Mouse (Mus musculus): ENCODE measurements at regions not wholly inside any gene's neighbourhood (a gene's known extent, or its start where the extent isn't known, plus 50 kb on each side); places are given as distances from the start of the nearest gene placed in this dataset.

GRCm38 (mm10) chr6:11647651-11648050 is 259.6 kb downstream of the Ndufa4 start:
- no peak for DNase-seq

DNA sequence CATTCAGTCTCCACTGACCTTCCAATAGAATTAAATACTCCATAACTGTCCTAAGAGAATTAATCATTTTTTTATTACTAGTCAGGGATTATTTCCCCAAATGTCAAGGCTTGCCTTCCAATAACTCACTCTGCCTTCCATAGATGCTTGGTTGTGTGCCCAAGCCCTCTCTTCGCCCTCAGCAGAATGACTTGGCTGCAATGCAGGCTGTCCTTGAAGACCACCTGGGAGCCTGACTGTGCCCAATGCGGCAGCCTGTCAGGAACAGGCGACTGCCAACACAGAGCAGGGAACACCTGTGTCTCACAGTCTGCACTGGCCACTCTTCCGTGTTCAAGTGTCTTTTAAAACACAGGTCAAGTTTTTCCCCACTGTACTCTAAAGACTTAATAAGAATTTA is 294.0 kb downstream of the Ndufa4 start:
- no peak for DNase-seq

DNA sequence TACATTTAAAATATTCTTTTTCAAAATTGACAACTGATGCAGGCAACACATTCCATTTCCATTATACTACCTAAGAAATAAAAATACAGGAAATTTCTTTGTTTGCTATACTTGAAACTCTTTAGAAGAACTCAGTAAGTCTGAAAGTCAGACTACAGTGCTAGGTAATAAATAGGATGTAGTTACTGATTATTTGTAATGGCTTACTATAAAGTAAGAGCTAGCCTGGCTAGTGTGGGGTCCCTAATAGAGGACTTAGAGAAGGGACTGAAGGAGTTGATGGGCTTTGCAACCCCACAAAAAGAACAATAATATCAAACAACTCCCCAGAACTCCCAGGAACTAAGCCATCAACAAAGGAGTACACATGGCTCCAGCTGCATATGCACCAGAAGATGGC is 299.1 kb downstream of the Ndufa4 start:
- DNase-seq, result no peak

DNA sequence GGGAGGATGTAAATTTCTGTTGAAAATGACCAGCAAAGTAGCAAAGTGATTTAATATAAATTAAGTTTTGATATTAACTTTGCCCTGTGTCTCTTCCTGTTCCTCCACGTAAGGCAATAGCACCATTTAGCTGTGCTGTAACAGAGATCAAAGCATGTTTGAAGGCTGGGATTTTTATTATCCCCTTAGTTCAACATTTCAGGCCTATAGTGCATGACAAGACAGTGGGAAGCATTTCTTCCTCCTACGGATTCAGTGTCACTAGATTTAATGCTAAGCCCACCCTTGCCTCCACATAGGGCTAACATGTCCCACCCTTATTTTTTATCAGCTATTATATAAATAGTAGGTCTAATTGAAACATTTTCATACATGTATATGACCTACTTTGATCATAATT is 299.6 kb downstream of the Ndufa4 start:
- no peak for DNase-seq

- no peak for DNase-seq
Observed at GRCm38 (mm10) chr6:11606055-11606454, 301.2 kb downstream of the Ndufa4 start.

DNA sequence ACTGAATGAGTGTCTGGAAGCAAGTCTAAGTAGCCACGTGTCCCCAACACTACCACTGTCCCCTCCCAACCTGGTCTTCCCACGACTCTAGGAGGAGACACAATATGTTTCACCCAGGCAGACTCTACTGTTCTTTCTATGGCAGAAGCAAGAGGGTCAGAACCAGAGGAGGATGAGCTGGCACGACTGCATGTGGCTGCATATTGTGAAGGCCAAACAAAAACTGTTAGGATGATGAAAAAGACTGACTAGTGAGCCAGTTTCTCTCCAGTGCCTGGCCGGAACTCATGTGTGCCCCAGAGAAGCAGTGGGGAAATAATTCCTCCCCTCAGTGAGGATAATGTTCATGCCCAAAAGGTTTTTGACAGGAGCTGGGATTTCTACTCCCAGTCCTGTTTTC is 301.8 kb downstream of the Ndufa4 start:
- DNase-seq, result no peak

- no peak for DNase-seq
Observed at GRCm38 (mm10) chr6:11594936-11595335, 312.4 kb downstream of the Ndufa4 start.

- peak; percentile 9 for DNase-seq
Observed at GRCm38 (mm10) chr6:11593583-11594271, 313.6 kb downstream of the Ndufa4 start.

- no peak for DNase-seq
Observed at GRCm38 (mm10) chr6:11576091-11576490, 331.2 kb downstream of the Ndufa4 start.

- DNase-seq, result no peak
Observed at GRCm38 (mm10) chr6:11565246-11565645, 342.1 kb downstream of the Ndufa4 start.

GRCm38 (mm10) chr6:11550473-11550872 is 356.8 kb downstream of the Ndufa4 start:
- DNase-seq, result no peak

GRCm38 (mm10) chr6:11547318-11547717 is 360.0 kb downstream of the Ndufa4 start:
- DNase-seq, result no peak

DNA sequence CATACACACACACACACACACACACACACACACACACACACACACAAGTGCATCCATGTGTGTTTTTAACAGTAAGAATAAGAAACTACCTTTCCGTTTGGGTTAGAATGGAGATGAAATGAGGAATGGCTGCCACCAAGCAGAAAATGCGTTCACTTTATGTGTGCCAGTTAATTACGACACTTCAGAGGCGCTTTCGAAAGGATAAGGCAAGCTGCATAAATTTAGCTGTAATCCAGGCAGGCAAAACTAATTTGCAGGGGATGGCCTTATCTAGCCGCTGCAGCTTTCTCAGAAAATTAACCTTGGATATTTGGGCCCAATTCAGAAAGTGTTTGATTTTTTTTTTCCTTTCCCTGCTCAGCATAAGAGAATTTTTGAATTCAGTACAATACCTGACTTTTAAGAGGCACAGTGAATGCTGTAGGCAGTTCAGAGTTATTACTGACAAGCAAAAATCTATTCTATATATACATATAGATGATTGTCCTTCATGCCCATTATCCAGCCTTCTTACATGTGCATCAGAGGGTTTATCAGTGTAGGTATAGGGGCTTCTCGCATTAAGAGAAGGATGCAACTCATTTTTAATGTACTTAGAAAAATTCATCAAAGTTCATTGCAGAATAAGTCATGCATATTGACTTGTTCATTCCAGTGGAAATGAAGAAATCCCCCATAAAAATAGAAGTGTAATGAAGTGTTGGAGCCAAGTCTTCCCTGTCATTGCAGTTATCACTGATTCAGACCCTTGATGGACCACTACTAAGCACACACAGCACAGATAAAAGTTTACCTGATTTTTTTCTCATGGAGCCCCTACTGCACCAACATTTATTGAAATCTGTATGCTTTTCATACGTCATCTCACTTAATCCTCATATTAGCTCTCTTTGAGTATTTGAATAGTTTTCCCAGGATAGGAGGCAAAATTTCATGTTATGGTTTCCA is 372.1 kb downstream of the Ndufa4 start:
- DNase-seq, result no peak

- no peak for DNase-seq
Observed at GRCm38 (mm10) chr6:11503136-11503535, 404.2 kb downstream of the Ndufa4 start.

DNA sequence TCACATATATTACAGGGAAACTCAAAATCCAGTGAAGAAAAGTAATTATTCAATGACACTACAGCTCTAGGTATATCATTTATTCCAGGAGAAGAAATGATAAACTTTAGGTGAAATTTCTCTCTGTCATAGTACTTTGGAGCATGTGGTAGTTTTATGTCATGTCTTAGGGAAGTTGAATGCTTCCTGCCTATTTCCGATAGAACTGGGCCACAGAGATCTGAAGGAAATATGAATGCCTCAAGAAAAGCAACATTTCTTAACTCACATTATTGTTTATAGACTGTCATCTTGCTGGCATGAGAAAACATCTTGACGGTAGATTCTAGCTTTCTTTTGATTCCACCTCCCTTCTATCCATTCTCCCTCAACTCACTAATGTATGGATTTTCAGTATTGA is 412.9 kb downstream of the Ndufa4 start:
- no peak for DNase-seq

DNA sequence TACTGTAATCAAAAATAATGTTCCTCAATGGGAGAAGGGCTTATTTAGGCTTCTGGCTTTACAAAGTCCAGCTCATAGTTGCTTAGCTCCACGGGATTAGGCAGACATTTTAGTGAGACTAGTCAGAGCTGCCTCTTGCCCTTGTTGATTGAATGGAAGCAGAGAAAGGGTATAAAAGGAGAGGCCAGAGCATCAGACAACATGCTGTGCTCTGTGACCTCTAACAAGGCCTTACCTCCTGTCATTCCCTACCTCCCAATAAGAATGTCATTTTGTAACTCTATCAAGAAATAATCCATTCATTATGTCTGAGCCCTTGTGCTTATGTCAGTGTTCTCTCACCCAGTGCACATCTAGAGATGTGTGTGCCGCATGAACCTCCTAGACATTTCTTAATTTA is 430.3 kb downstream of the Ndufa4 start:
- DNase-seq, result no peak

Data from kidney, postnatal 14 days (tissue).